Mouse (Mus musculus): ENCODE results near the gene Jmjd1c.

The Jmjd1c gene

DNA sequence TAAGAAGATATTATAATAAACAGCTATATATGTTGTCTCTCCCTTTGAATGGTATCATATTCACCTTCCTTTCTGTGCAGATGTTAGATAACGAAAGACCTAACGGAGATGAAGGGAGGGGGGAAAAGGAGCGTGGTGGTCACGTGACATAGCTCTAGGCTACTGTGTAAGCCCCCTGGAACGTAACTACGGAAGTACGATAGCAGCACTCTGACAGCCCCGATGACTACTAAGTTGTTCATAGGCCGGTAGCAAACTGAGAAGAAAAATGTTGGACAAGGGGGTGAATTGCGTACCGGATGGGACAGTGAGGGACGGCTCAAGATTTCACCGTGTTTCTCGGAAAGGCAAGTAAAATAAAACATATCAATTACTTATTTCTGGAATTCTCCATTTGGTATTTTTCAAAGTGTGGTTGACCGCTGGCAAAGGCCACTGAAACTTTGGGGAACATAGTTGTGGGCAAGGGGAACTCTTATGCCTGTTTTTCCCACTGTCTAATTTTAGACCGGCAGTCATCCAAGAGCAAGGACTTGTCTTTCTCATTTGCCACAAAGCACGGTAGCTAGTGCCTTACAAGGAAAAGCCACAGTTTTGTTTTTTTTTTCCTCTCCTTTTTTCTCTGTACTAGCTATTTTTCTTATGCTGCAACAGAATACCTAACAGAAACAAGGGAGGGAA, 201.4 kb downstream of the Jmjd1c start:
- DNase-seq (ENCODE audit: low read depth, low spot score) = no peak

DNA sequence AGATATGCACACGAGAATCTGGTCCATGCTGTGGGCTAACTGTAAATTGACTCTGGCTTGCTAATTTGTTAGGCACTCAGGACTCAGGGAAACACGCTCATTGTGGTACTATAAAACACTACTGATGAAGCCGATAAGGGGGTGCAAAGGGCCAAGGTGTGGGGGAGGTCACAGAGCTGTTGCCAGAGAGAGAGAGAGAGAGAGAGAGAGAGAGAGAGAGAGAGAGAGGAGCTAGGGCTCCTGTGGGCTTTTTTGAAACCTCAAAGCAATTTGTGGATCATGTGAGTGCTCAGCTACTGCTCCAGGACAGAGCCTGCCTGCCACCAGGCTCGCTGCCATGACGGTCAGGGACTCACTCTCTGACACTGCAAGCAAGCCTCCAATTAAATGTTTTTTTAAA, 202.9 kb downstream of the Jmjd1c start:
- no peak for DNase-seq (ENCODE audit: low read depth, low spot score)

DNA sequence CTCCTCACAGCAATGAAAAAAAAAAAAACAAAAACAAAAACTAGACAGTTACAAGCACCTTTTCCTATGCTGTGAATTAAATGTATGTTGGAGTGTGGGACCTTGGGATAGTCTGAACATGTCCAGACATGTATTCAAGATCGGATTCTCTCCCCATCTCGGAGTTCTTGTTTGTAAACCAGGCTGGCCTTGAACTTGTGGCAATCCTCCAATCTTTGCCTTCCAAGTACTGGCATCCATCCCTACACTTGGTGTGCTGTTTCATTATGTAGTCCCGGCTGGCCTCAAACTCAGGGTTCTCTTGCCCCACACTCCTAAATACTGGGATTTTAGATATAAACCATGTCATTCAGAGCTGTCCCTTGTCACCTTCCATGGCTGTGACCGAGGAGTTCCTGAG, 203.4 kb downstream of the Jmjd1c start:
- no peak for DNase-seq (ENCODE audit: low read depth, low spot score)

DNA sequence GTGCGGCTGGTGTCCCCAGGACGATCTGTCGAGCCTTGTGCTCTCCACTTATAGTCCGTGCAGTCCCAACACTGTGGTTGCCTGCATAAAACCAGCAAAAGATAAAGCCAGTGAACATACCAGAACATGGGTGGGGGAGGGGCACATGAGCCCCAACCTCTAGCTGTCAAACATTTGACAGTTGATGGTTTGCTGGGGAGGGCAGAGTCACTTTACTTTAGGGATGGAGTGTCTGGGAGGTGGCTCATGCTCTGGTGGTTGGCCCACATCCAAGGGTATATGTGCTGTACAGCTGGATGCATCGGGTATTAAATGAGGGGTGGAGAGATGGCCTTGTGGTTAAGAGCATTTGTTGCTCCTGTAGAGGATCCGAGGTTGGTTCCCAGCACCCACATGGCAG, 205.1 kb downstream of the Jmjd1c start:
- DNase-seq (ENCODE audit: low read depth, low spot score) = no peak

DNA sequence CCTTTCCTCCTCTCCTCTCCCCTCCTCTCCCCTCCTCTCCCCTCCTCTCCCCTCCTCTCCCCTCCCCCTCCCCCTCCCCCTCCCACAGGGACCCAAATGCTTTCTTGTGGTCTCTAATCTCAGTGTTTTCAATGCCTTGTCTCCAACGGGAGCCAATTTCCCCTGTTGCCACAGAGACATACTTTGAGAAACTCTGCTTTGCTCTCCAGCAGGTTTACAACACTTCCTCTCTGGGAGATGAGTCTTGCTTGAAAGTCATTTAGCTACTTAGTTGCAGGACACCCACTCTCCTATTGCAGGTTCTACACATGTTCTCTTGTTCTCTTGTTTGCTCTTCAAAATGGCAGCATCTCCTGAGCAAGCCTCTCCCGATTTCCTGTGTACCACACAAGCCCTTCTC, 206.4 kb downstream of the Jmjd1c start:
- DNase-seq (ENCODE audit: low read depth, low spot score) = no peak

Data from embryo, embryonic 11.5 days (tissue).